Mouse (Mus musculus) heart, adult 2 months (tissue): ENCODE measurements around the gene Hist1h2bj.

Source experiments
- CTCF ChIP-seq: fragments of 200-600 bp; IDR thresholded peaks from 2 replicates; pipeline ENCODE4 v1.8.1; 2022; ENCODE audit warnings: antibody characterized with exemption, mild to moderate bottlenecking, moderate library complexity
- POLR2A ChIP-seq: fragments of 200-500 bp; IDR thresholded peaks from 2 replicates; pipeline ENCODE4 v1.6.1; 2011; ENCODE audit warnings: mild to moderate bottlenecking, low read depth, low read length, control low read depth; ENCODE audit not compliant: insufficient read depth

DNA sequence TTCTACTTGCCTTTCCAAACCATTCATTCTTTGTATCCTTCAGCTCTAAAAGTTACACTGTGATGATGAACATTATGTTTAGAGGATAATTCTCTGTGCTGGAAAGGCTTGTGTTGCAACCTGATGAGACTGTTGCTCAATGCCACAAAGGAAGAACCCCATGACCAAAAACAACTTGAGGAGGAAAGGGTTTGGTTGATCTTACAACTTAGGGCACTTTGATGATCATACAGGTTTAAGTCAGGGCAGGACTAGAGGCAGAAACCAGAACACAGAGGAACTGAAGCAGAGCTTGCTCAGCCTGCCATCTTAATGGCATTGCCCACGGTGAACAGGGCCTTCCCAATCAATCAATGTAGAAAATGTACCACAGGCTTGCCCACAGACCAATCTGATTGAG is 18.4 kb downstream of the Hist1h2bj start:
- TF ChIP-seq POLR2A, result no peak
- TF ChIP-seq CTCF, result no peak
